Mouse (Mus musculus): Measurements from ENCODE around the gene Pnn.
A peak's percentile ranks its signal among the peaks of the same experiment; 100 is the strongest.
"Not testable (repeated sequence)": the region's sequence is repeated elsewhere in the genome, so short reads cannot be mapped to it uniquely, and the experiment has no call there.

The Pnn gene

DNA sequence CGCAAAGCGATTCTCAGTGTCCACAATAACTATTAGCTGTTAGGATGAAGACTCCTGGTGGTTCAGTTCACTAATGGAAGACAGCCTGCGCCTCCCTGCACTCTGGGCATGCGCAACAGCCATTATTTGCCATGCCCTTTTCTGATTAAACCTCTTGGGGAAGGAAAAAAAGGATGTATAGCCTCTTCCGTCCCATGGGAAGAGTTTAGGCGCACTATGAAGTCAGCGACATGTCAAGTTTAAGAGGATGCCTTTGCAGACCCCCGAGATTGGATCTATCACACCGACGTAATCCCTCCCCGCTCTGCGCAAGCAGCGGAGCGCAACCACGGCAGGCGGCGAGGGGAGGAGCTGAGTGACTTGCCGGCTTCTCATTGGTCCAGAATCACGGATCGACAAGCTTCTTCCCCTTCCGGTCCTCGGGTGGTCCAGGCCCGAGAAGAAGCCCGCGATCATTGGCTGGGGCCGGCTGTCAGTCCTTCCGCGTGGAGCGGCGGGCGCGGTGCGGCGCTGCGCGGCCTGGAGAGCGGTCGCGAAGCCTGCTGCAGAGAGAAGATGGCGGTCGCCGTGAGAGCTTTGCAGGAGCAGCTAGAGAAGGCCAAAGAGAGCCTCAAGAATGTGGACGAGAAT, at the start of gene Pnn:
TSS of gene Pnn (plus strand) at position 437 of the 630 bp plus-strand sequence.
- DNase-seq: peak; percentile 99

DNA sequence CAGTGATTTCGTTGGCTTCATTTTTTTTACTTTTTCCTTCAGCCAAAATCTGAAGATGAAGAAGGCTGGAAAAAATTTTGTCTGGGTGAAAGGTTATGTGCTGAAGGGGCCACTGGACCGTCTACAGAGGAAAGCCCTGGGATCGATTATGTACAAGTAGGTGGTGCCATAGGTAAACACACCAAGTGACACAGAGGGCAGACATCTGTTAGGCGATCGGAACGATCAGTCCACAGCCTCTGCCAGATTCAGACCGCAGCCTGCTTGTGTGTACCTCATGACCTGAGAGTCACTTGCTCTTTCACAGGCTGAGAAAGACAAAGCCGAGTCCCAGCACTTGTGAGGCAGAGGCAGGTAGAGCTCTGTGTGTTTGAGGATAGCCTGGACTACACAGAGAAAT, 48.7 kb upstream of the Pnn start:
- no peak for DNase-seq

DNA sequence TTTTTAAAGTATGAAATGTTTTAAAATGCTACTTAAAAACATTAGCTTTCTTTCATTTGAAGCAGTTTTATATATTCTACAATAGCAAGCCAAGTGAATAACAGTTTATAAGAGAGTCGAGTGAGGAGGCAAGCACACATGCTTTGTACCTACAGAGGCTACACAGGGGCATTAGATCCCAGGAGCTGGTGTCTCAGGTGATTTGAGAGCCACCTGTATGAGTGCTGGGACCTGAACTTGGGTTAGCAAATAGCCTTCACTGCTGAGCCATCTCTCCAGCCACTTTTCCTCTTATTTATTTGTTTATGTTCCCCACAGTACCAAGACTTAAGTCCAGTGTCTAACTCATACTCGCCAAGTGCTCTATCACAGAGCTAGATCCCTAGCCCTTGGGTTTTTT, 46.8 kb upstream of the Pnn start:
- no peak for DNase-seq

DNA sequence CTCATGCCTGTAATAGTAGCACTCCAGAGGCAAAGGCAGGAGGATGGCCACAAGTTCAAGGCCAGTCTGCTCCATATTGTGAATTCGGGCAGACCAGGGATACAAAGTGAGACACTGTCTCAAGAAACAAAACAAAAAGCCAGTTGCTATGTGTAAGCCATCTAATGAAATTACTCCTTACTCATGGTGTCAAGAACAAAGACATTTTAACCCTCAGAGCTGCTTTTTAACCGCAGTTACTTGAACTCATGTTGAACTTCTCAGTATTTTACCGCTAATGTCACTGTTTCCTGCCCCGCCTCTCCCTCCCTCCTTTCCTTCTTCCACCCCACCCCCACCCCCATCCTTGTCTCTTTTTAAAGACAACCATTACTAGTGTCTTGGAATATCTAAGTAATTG, 45.4 kb upstream of the Pnn start:
- DNase-seq: no peak

DNA sequence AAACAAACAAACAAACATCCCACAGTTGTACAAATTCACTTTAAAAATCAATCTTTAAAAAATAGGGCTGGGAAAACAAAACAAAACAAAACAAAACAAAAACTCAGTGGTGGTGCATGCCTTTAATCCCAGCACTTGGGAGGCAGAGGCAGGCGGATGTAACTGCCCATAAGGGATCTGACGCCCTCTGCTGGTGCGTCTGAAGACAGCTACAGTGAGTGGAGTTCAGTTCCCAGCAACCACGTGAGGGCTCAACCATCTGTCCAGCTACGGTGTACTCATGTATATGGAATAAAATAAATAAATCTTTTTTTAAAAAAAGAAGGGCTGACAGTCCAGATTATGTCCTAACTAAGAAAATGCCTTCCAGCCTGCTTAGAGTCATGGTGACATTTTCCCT, 34.6 kb upstream of the Pnn start:
- DNase-seq: no peak

DNA sequence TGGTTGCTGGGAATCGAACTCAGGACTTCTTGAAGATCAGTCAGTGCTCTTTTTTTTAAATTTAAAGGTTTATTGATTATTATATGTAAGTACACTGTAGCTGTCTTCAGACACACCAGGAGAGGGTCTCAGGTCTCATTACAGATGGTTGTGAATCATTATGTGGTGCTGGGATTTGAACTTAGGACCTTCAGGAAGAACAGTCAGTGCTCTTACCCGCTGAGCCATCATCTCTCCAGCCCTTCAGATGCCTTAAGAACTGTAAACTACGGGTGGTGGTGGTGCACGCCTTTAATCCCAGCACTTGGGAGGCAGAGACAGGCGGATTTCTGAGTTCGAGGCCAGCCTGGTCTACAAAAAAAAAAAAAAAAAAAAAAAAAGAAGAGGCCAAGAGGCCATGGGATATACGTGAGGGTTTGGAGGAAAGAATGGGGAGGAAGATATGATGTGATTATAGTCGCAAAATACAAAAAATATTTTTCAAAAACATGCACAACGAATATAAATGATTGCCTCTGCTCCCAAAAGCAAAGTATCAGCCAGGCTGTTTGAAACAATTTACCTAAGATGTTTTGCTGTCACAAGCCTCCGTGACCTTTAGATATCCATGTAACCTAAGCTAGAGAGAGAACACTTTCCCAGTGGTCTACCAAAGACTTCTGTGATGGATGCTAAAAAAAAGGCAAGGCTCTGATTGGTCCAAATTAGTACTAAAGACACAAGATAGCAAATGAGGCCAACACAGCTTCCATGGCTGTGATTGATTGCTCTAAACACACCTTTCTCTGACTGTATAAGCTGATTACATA, 27.3 kb upstream of the Pnn start:
- DNase-seq: no peak

DNA sequence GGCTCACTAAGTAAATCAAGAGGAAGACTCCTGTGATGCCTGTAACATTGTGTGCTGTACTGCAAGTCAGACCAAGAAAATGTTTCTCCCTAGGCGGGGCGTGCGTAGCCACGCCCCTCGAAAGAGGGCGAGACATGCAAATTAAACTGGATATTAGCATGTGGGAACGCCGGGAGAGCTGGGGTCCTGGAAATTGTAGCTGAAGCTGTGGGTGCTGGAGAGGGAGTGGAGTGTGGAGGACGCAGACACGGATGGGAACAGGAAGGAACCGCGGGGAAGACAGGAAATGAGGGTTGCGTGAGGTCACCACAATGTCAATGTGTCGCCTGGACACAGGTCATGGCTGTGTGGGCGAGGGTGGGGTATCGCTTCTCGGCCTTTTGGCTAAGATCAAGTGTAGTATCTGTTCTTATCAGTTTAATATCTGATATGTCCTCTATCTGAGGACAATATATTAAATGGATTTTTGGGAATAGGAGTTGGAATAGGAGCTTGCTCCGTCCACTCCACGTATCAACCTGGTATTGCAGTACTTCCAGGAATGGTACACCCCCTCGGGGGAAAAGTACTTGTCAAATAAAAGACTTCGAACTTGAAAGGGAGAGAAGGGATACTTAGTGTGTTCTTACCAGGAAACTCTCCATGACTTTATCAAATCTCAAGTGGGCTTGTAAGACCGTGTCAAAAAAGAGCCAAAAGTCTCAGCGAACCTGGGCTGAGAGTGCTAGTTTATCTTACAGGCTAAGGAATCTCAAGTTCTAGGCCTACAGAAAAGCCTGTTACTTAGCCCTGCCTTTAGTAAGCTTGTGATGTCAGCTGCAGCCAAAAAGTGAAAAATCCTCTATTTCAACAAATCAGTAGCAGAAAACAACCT, 26.5 kb upstream of the Pnn start:
- peak; percentile 75 for DNase-seq

DNA sequence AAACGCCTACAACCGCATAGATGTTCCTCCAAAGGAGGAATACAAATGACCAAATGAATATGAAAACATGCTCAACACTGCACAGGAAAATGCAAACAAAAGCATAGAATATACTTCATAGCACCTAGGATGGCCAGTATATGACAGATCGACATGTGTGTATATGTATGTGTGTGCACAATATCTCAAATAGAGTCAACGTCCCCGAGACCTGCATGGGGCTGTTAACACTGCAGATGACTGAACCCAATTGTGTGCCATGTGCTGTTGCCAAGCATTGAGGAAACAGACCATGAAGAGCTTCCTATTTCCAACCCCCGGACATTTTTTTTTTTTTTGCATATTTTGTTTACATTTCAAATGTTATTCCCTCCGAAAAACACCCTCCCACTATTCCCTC, 25.8 kb upstream of the Pnn start:
- DNase-seq: no peak

DNA sequence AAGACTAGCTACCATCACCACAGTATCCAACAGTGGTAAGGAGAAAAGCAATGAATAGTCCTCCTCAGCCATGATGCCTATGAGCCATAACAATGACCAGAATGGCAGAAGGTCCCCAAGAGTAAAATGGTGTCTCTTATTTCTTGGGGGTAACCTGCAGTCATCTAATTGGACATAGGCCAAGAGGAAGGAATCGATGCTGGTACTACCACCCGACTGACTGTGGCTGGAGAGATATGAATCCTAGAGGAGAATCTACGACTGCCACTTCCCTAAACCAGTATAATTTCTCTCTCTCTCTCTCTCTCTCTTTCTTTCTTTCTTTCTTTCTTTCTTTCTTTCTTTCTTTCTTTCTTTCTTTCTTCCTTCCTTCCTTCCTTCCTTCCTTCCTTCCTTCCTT, 14.2 kb upstream of the Pnn start:
- no peak for DNase-seq

DNA sequence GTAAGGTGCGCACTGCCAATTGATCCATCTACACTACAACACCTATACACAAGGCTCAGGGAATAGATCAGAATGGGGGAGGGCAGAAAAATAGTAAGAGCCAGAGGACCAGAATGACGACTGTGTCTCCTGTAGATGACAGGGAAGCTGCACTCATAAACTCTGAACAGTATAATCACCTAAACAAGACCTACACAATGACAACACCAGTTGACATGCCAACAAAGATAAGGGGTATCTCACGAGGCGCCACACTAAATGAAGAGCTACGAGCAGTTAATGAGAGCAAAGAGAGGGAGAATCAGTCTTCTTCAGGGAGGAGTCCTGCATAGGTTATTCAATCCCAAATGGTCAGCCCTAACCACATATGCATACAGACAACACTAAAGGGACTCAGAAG, 13.5 kb upstream of the Pnn start:
- DNase-seq: no peak

DNA sequence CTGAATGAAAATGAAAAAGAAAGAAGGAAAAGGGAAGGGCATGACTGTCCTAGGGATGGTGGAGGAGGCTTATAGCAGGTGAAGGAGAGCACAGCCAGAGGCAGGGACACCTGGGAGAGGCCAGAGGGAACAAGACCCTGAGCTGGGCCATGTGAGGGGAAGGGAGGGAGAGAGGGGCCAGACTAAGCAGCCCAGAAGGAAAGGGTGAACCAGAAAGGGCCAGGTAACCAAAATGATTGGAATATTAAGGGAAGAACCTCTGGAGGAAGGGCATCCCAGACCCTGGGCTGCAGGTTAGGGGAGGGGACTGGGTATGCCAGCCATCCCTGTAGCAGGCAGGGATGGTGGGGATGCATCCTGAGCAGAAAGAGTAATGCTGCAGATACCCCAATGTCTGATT, 12.7 kb upstream of the Pnn start:
- DNase-seq: no peak

DNA sequence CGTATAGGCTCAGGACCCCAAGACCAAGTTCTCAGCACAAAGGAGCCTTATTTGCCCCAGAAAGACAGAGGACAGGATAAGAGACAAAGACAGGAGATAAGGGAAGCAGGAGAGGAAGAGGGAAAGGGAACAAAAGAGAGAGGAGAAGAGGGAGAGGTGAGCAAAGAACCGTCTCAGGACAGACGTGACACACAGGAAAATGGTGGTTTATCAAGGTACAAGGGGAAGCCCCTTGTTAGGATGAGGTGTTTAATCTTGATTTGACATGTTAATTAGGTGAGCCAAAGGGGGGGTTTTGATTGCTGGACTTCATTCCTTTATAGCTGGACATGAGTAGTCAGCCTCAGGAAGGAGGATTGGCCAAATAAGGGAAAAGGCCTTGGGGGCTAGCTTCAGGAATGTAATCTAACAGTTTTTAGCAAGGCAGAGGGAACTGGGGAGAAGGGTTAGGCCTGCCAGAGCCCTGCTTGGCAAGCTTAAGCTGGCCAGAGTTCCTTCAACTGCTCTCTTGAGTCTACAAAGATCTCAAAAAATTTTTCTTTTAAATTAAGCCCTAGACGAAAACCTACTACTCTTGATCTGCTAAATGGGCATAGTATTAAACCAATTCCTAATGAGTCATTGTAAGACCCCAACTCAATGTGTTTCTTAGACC, 11.4 kb upstream of the Pnn start:
- peak; percentile 14 for DNase-seq

DNA sequence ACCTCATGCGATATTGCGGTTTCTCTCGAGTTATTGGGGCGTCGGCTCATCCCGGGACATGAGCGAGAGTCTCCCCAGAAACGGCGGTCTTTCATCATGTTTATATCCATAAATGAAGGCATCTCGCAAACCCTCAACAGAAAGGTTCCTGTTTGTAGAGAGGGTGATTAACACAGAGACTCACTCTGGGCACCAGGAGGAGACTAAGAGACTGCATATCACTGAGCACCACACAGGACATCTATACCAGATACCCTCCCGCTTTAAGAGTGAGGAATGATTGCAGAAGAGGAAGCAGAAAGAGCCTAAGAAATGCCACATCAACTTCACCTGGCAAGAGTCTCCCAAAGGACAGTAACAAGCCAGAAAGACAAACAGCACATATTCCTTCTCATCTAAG, 10.5 kb upstream of the Pnn start:
- DNase-seq: no peak

DNA sequence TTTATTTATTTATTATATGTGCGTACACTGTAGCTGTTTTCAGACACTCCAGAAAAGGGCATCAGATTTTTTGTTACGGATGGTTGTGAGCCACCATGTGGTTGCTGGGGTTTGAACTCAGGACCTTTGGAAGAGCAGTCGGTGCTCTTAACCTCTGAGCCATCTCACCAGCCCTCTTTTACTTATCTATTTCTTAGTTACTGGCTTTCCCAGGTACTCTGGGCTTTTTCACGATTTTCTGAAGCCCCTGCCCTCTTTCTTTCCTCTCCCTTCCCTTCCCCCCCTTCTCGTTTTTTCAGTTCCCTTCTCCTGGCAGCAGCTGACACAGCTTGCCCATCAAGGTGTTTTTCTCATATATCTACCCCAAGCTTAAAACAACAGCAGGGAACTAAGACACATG, 8.4 kb upstream of the Pnn start:
- not testable (repeated sequence) for DNase-seq

DNA sequence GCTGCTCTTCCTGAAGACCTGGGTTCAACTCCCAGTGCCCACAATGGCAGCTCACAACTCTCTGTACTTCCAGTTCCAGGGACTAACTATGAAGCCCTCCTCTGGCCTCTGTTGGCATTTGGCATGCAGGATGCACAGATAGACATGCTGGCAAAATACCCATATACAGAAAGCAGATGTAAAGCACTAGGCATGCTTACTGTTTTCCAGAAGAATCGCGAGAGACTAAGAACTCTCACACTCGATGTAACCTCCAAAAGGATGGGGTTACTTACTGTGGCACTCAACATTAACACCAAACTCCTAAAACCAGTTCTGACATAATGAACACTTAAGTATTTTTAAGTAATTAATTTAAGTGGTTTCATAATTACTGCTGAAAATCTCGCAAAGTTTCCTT, 6.4 kb upstream of the Pnn start:
- no peak for DNase-seq

DNA sequence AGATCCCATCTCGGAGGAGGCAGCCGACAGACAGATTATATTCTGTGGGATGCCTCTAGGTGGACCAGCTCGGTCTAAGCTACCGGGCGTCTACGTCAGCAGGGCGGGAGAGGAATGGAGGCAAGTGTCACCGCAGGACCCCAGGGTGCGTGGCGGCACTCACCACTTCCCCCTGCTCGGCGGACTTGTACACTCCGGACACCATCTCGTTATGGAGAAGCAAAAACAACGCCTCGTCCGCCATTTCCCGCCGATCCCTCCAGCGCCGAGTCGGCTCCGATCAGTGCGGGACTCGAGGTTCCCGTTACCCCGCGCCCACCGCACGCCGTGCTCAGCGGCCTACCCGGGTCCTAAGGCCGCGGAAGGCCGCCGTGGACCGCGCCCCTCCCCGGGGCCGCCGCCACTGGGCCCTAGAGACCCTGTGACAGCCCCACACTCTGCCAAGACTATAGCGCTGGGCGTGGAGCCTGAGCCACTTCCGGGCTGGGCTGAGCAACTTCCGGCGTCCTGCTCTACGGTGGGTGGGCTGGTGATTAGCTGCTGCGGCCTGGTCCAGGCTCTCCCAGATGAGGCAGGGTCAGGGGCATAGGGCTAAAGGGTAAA, 5.6 kb upstream of the Pnn start, which contains the start of gene Trappc6b:
TSS of gene Trappc6b (minus strand) at position 480 of the 603 bp plus-strand sequence.
- DNase-seq: peak; percentile 90

DNA sequence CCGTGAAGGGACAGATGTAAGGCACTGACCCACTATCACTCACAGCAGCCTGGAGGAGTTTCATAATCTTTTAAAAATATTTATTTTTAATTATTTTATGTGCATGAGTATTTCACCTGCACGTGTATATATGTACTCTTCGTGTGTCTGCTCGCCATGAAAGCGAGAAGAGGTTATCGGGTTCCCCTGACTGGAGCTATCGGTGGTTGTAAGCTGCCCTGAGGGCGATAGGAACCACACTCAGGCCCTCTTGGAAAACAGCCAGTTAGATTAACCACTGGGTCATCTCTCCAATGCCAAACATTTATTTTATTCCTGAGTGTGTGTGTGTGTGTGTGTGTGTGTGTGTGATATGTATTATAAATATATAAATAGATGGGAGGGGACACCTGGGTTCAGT, 1.8 kb upstream of the Pnn start:
- no peak for DNase-seq

DNA sequence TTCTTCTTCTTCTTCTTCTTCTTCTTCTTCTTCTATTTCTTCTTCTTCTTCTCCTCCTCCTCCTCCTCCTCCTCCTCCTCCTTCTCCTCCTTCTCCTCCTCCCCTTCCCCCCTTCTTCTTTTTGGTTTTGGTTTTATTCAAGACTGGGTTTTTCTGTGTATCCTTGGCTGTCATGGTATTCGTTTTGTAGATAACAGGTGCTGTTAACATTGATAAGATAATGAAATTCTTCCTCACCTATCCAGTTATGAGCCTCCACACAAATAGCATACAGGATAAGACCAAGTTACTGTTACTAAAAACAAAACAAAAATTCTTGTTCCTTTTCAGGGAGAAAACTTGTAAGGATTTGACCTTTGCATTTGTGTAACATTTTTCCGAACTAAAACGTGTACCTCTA, 908 bp upstream of the Pnn start:
- DNase-seq: no peak

DNA sequence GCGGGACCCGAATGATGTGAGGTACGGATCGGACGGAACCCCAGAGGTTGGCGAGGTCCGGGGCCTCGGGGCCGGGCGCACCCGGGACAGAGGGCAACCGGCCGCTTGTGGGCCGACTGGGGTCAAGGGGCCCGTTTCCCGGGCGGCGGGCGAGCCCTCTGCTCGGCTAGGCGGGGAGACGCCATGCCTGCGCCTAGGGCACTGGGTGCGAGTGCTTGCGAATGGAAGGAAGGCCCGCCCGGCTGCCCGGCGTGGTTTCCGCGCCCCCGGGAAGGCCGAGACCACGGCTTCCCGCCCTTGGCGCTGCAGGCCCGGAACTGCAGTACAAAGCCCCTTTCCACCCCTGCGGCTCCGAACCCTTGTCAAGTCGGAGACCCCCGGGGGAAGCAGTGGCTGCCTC, 411 bp downstream of the Pnn start:
- peak; percentile 50 for DNase-seq

DNA sequence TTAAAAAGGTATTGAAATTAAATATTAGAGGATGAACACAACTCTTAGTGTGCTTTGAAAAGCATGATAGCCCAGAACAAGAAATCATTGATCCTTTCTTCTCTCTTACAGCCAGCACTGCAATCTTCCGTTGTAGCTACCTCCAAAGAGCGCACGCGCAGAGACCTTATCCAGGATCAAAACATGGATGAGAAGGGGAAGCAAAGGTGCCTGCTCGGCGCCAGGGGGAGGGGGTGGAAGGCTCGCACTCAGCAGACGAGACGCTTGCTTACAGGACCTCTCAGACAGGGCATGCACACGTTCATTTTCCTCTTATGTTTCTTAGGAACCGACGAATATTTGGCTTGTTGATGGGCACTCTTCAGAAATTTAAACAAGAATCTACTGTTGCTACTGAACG, 2.1 kb downstream of the Pnn start:
- DNase-seq: no peak

DNA sequence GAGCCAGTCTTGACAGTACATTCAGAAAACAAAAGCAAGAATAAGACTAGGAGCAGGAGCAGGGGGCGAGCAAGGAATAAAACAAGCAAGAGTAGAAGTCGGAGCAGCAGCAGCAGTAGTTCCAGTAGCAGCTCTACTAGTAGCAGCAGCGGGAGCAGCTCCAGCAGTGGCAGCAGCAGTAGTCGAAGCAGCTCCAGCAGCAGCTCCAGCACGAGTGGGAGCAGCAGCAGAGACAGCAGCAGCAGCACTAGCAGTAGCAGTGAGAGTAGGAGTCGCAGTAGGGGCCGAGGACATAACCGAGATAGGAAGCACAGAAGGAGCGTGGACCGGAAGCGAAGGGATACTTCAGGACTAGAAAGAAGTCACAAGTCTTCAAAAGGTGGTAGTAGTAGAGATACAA, 5.6 kb downstream of the Pnn start:
- no peak for DNase-seq

DNA sequence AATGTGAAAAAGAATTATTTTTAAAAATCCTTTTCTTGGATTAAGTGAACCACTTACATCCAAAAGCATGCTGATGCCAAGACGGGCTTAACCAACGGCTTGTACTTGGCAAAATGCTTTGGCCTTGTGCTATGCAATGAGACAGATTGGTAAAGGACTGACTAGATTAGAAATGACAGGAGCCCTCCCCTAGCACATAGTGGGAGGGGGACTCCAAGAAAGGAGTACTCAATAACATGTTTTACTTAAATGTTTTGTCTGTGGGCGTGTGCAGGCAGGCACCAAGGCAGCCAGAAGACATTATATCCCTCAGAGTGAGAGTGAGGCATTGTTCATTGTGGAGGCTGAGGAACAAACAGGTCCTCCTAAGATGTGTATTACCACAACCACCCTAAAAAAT, 7.4 kb downstream of the Pnn start:
- no peak for DNase-seq

DNA sequence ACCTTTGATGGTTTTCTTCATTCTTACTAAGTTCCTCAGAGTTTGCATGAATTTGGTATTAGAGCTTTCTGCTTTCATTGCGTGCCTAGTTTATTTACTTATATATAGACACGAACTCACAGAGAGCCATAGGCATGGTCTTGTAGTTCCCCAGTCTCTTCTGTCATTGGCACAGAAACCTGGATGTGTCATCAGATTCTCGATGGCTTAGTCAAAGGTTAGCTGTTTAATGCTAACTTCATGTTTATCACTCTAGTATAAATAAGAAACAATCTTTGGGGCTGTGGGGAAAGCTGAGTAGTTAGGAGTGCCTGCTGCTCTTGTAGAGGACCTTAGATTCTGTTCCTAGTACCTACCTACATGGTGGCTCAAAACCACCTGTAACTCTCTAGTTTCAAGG, 10.3 kb downstream of the Pnn start:
- no peak for DNase-seq

Data from lung, postnatal 10 days (tissue).